Mouse (Mus musculus) activated CD4-positive, CD25-positive, alpha-beta regulatory T cell, adult 4 months (primary cell): ENCODE results near the gene Traf5. TPM values are rescaled to one million over a fixed set of nuclear protein-coding genes. Genes with fewer than 3 reads are reported as not detected.

Source experiments
- ATAC-seq: one replicate; pipeline ENCODE4 v1.8.0; 2017
- polyA plus RNA-seq, 2 experiments: library from polyadenylated mRNA; unstranded; fragments of 100-300 nt; shearing (Covaris generic); gene quantifications; one replicate each; pipeline ENCODE4 v1.2.1; 2017

The Traf5 gene
- polyA plus RNA-seq, 2 experiments from 2014 or later: 54.1 to 58.9 TPM

DNA sequence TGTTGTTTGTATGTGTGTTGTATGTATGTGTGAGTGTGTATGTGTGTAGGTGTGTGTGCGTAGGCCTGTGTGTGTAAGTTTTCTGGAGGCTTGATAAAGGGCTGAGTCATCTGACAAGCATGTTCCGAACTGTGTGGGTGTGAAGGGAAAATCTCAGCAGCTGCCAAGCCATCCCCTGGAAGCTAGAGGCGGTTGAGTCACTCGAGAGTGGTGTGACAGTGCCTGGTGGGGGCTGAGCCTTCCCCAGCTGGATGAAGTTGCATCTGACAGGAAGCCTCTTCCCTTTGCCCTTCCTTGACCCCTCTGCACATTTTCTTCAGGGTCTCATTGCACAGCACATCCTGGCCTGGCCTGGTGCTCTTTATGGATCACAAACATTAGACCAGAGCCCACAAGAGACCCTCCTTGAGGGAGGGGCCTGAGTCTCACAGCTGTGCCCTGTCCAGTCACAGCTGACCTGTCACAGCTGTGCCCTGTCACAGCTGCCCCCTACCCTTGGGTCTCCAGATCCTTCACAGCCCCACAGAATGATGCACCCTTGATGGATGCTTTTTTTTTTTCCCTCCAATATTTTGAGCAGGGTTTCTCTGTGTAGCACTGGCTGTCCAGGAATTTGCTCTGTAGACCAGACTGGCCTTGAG lies 30.6 kb downstream of the Traf5 start:
- peak; percentile 55 for ATAC-seq

DNA sequence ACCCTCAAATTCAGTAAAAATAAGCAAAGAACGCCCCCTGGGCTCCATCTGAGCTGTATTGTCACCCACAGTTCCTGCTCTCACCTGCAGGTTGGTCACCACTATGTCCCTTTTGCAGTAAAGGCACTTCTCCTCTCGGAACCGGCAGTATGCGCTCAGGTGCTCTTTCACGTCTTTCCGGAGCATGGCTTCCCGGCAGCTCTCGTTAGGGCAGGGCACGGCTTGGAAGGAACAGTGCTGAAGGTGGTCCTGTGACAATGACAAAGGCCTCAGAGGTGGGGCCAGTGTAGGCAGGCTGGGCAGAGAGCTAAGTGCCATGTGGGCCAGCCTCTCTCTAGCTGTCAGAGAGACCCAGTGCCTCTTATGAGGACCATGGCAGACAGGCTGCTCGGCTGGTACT lies 33.4 kb downstream of the Traf5 start:
- ATAC-seq: no peak

DNA sequence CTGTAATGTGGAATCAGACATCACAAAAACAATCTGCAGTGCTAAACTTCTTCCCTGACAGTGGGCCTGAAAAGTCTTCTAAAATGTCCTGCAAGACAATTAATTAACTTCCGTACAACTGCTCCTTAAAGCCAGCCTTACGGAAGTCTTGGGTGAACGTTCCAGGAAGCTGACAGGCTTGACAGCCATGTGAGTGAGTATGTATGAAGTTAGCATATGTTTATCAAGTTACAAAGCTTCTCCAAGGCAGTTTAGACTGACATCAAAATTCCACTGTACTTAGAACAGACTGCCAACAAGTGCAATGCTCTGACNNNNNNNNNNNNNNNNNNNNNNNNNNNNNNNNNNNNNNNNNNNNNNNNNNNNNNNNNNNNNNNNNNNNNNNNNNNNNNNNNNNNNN lies 38.6 kb downstream of the Traf5 start:
- ATAC-seq: no peak

DNA sequence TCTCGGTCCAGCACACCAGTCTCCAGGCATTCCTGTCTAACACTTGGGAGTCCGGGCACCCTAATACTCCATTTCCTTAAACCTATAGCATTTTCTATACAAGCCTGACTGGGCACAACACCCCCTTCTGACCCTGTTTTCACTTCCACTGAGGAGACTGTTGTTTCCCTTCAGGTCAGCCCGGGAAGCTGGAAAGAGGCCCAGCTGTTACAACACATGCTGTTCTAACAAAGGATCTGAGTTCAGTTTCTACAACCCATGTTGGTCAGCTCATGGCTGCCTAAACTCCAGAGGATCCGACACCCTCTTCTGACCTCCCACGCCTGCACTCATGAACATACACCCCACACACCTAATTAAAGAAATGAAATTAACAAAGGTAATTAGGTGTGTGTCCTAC lies 39.4 kb downstream of the Traf5 start:
- no peak for ATAC-seq

DNA sequence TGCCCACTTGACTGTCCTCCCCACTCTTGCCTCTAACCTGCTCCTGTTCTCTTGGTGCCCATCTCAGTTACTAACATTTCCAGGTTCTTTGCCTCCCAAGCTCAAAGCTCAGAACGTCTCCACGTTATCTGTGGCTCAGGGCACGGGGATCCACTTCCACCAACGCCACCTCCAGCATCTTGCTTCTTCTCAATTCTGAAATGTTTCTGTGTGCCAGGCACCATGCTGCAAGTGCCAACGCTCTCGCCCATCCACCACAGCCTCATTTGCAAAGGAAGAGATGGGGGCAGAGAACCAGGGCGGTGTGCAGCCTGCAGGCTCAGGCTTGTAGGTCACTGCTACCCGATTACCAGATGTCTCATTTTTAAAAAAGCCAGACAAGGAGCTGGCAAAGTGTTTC lies 39.9 kb downstream of the Traf5 start:
- no peak for ATAC-seq

DNA sequence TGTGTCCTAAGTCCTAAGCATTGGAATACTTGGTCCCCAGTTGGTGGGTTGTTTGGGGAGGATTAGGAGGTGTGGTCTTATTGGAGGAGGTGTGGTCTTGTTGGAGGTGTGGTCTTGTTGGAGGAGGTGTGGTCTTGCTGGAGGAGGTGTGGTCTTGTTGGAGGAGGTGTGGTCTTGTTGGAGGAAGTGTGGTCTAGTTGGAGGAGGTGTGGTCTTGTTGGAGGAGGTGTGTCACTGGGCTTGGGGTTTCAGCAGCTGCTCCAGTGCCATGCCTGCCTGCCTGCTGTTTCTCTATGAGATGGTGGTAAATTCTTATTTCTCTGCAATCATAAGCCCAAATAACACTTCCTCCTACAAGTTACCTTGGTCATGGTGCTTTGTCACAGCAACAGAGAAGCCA lies 93.3 kb downstream of the Traf5 start:
- ATAC-seq: no peak

DNA sequence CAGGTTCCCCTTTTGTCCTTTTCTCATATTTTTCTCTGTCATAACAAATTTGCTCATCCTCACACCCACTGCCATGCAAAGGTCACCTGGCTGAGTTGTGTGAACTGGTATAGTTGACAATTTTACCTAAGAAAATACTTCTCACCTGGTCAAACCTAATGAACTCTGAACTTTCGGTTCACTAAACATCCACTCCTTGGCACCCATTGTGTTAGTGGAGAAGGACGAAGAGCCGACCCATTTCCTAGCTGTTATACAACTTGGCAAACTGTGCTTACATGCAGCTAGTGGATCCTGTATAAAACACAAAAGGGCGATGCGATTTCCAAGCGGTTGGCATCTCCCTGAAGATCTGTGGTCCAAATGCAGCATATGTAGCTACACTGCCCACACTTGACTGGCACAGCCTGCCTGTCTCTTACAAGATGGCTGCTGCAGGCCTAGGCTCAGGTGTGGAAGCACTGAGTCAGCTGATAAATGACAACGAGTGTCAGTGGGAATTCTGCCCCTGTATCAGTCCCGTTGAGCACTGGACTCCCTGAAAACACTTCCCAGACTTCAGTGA lies 95.7 kb downstream of the Traf5 start:
- ATAC-seq: no peak

DNA sequence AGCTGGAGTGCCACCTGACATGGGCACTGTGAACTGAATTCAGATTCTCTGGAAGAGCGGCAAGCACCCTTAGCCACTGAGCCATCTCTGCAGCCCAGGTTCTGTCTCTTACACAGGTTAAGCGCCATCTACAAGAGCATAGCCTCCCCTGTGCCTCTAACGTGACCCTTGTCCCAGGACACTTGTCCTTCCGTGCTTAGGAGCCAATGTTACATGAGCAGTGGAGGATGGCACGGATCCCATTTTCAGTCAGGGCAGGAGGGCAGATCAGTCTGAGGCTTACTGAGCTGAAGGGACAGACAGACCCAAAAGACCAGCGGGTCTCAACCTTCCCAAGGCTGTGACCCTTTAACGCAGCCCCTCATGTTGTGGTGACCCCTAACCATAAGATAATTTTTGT lies 96.4 kb downstream of the Traf5 start:
- ATAC-seq: no peak

DNA sequence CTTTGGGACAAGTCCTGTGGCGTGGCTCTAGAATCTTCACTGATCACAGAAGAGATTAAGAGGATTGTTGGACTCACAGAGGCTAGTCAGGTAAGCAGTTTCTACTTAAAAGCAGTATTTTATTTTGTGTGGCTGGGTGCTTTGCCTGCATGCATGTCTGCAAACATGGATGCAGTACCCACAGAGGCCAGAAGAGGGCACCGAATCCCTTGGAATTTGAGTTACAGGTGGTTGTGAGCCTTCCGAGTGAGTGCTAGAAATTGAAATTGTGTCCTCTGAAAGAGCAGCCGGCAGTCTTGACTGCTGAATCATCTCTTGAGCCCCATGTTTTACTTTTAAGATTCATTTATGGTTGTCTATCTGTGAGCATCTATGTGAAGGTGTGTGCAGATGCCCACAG lies 96.9 kb downstream of the Traf5 start:
- peak; percentile 58 for ATAC-seq

DNA sequence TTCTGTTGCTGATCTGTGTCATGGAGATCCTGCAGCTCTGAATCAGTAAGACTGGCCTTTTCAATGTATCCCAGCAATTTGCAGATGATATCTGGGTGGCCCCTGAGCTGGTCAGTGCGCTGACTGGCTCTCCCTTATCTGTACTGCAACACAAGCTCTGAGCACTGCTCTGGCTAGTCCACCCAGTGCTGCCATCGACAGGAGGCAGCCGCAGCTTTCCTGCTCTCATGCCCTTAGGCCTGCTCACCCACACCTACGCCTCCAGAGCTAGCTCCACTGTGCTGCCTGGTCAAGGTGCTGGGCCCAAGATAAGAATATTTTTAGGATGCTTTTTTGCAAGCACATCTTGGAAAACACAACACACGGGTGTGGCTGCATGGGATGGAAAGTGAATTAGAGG lies 97.9 kb downstream of the Traf5 start:
- no peak for ATAC-seq

DNA sequence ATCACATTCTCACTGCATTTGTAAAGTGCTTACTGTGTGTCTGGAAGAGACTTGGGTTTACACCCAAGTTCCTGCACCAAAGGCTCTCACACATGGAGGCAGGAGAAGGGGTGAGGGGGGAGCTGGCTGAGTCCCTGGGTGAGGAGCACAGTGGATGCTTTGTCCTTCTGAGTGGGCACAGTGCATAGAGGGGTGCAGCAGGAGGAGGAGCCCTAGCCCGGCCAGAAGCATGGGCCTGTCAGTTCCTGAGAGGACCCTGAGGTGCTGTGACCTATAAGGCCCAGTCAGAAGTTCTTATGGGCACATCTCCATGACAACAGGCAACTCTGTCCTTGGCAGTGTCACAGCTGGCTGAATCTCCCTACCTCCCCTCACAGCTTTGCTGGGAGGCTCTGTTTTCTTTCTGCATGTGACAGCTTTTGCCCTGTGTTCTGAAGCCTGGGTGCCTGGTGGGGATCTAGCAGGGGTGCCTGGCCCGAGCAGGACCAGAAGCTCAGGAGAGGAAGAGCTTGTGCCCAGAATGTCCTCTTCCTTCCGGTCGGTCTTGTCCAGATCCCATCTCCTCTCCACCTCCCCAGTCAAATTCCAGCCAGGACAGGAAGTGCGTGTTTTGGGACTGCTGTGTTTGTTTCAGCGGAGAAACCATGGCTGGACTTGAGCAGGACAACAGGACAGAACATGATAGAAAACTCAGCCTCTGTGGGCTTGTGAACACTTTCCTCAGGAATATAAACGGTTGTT lies 100.1 kb downstream of the Traf5 start:
- ATAC-seq: no peak

DNA sequence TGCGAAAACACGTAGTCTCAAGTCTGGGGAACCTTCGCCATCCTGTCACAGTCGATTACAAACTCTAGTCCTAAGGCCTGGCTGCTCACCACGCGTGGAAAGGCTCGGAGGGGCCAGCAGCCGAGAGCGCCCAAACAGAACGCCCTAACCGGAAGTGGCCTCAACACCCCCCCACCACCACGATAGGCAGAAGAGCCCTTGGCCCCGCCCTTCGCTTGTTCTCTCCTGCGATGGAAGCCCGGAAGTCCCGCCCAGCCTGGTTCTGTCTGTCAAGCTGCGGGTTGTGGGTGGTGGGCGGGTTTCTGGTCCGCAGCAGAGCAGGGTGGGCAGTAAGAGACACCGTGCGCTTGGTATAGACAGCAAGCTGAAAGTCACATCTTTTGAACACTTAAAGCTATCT lies 102.4 kb downstream of the Traf5 start:
- peak; percentile 100 for ATAC-seq

DNA sequence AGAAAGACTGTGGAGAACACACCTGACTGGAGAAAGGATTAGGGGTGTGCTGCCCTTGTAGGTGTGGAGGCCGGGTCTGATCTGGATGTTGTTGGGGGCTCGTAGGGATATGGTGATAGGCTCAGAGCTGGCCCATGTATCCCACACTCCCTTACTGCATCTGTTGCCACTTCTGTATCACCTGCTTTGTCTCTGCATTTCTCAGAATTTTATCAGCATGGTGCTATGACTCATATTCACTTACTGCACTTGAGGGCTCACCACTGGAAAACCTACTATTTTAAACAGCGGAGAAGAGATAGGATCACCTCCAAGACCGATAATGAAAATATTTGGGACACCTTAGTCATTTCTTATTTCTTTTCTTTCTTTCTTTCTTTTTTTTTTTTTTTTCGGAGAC lies 103.3 kb downstream of the Traf5 start:
- ATAC-seq: no peak

DNA sequence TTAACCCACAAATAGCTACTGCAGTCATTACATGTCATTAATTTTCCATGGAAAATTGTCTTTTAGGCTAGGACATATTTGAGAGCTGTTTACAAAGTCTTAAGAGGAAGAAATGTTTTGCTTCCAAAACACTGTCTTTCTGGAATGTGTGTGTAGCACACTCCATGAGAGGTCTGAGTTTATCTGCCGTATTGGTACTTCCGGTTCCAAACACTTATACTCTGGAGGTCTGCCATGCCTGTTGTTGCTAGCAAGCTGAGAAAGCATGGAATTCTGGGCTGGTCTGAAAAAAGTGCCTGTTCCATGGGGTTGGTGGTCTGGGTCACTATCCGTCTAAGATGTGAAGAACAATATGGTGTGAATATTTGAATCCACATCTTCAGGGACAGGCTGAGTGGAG lies 103.7 kb downstream of the Traf5 start:
- no peak for ATAC-seq

DNA sequence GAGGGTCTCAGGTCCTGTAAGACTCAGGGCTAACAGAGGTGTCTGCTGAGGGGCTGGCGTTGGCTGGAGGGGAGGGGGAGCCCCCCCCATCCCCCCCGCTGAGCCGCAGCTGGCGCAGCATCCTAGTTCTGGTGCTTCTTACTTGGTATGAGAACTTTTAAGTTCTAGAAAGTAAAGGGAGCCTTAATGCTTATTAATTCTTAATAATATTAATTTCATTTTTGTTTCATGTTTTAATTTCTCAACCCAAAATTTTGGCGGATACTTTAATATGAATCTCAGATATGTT lies 104.9 kb downstream of the Traf5 start:
- no peak for ATAC-seq

DNA sequence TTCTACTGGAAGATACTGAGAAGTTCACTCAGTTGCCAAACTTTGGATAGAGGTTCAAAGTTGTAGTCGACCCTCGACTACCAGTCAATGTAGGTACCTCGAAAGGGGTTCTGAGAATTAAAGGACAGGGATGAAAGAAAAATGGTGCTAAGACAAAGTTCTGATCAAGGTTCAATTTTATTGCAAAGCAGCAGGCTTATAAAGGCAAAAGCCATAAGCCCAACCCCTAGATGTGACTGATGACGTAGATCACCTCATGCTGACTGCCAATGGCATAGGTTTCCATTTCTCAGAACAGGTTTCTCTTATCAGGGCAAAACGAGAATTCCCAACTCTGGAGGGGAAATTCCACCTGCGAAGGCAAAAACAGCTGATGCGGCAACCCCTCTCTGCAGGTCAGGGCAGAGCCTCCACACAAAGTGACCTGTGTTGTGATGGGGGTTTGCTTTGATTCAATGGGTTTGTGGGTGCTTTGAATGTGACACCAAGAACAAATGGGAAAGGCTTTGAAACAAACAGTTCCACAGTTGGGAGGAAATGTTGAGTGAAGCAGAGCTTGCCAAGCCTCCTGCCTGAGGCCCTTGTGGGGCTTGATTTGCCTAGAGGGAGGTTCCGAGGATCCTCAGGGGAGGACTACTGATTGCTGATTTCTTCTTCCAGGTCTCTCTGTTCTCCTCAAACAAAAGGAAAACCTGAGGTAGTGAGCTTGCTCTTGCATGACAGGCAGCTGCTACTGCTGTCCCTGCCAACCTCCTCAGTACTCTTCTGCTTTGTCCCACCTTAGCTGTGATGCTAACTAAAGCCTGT lies 105.5 kb downstream of the Traf5 start:
- ATAC-seq: no peak

DNA sequence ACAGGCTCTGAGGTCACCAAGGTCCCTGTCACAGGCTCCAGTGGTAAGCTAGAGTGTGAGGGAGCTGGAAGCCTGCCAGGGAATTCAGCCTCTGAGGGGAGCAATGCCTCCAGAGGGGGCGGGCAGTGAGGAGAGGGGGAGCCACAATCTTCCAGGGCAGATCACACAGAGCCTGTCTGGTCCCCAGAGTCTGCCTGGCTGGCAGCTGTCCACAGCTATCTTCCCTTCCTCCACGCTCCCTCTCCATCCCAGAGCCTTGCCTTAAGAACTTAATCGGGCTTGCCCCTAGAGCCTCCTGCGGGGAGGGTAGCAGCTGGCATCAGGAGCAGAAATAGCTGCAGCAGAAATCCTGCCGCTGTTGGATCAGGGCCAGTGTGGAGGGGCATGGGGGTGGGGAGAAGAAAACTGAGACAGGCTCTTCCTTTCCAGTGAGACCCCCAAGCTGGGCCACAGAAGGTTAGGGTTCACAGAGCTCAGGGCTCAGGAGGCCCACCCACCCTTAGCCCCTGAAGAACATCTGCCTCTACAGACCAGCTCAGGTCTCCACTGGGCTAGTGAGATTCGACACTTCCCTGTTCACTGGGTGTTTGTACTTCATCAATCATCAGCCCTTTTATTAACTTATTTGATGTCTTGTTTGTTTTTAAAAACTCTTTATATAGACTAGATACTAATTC lies 110.8 kb downstream of the Traf5 start:
- no peak for ATAC-seq

DNA sequence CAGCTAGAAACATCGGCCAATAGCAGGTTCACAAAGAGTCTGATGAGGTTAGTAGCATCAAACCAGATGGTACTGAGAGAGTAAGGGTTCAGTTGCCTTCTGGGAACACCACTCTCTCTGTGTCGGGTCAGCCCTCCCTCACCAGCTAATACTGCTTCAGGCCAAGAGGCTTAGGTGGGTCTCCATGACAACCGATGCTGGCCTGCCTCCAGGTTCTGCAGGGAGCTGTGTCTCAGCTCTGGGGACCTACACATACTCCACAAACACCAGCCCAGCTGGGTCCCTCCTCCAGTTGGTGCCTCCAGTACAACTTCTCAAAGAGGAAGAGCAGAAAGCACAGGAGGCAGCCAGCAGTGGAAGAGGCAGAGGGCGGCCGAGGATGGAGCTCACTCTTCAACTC lies 115.2 kb downstream of the Traf5 start, which contains the start of gene Rd3:
Gene Rd3 (plus strand): TSS at position 184 of the 400 bp plus-strand sequence.
- ATAC-seq: no peak

DNA sequence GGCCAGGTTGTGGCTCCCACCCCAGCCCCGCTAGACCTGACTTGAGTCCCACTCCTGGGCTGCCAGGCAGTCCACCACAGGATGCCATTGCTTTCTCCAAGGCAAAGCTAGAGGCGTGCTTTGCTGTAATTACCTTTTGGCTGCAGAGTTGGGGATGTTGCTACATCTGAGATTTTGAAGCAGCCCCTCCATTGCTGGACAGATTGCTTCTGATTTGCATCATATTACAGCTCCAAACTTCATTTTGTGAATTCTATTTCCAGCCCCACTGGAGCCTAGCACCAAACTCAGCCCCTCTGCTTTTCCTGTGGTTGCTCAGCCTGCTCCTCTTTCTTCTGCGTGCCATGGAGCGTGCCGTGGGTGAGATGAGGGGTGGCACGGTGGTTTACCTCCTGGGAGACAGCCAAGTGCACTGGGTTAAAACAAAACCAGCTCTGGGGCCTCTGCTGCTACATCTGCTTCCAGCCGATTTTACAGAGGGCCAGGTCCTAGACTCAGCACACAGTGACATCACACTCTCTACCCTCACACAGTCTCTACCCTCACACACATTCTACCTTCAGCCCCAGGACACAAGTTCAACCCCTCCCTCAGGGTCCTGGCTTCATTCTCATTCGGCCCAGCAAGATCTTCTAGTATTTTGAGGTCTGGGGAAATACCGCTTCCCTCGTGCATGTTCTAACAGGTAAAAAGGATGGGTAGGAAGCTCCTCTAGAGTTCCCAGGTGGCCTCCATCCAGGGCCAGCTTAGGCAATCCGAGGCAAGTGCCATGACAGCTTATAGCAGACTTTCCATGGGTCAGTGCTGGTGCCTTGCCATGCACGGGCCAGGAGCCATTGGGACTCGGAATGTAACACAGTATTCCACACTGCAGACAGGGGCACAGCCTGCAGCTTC lies 117.6 kb downstream of the Traf5 start:
- no peak for ATAC-seq

DNA sequence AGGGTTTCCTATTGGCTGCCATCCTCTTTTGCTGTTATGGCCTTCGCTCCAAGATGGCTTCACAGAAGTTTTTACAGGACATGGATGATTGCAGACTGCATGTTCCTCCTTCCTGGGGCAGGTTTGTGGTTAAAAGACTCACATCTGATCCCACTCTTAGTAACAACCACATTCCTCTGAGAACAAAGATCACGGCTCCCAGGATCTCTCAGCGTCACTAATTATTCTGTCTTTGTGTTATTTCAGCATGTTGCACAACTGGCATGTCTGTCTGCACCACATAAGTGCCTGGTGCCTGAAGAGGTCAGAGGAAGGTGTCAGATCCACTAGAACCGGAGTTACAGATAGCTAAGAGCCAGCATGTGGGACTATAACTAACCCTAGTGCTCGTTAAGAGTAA lies 122.4 kb downstream of the Traf5 start:
- no peak for ATAC-seq

DNA sequence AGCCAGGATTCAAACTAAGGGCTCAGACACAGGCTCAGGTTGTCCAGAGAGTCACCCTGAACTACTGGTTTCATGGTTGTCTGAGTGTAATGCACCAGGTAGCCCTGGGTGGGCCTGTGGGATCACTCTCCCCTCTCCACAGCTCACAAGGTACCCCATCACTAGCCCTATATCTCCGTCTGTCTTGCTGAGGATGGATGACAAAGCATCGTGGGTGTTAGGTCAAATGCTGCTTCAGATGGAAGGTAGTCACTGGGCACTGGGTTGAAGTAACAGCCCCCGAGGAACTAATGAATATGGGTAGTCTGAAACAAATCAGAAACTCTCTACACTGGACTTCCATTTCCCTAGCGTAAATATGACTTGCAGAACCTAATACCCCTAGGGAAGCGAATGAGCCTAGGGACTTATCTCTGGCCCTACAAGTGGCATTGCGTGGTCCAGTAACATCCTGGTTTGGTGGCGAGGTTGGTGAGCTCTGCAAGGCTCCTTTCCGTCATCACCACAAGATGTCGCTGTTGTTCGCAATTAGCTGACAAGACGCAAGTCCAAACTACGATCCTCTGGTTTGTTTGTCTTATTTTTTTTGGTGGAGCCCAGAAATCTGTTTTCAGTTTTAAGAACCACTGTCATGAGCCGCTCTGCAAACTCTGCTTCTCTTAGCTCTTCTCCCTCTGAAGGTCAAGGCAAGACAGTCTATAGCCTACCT lies 127.4 kb downstream of the Traf5 start:
- ATAC-seq: peak; percentile 81
